Mouse (Mus musculus) G1E (cell line): ENCODE data around the gene Olfr870. TPM values are rescaled to one million over a fixed set of nuclear protein-coding genes. Genes with fewer than 3 reads are reported as not detected.

Experiments used
- ATAC-seq: 2 replicates; pipeline ENCODE4 v1.8.0; 2016; ENCODE audit warnings: mild to moderate bottlenecking; ENCODE audit not compliant: insufficient number of reproducible peaks, poor library complexity, low FRiP score, severe bottlenecking; ENCODE audit errors: extremely low read depth
- DNase-seq: peaks from one replicate; pipeline ENCODE4 v3.0.0; 2012; ENCODE audit warnings: low spot score
- H3K27me3 ChIP-seq: 2 replicates; pipeline ENCODE4 v1.6.1; 2012; ENCODE audit warnings: mild to moderate bottlenecking, low read length, inconsistent platforms; ENCODE audit not compliant: insufficient read depth
- H3K36me3 ChIP-seq: replicated peaks from 2 replicates; pipeline ENCODE3; 2012; ENCODE audit warnings: mild to moderate bottlenecking, inconsistent platforms
- H3K4me1 ChIP-seq: 2 replicates; pipeline ENCODE4 v1.6.1; 2012; ENCODE audit warnings: low read depth, low read length, inconsistent platforms, mixed read lengths; ENCODE audit not compliant: insufficient read depth
- H3K4me3 ChIP-seq: 2 replicates; pipeline ENCODE4 v1.5.1; 2012; ENCODE audit warnings: low read depth, mild to moderate bottlenecking, inconsistent platforms, low read length, moderate library complexity, mixed read lengths
- H3K9me3 ChIP-seq: replicated peaks from 2 replicates; pipeline ENCODE4 v1.6.1; 2012; ENCODE audit warnings: inconsistent platforms
- CTCF ChIP-seq: IDR thresholded peaks from 2 replicates; pipeline ENCODE4 v1.5.1; 2012; ENCODE audit warnings: low read depth, low read length, inconsistent platforms, mixed read lengths
- GATA1 ChIP-seq: IDR thresholded peaks from 2 replicates; pipeline ENCODE4 v1.6.1; 2012; ENCODE audit warnings: borderline replicate concordance, low read length, inconsistent platforms, mixed read lengths
- GATA2 ChIP-seq: IDR thresholded peaks from 2 replicates; pipeline ENCODE4 v1.6.1; 2012; ENCODE audit warnings: low read depth, low read length, inconsistent platforms, borderline replicate concordance
- POLR2AphosphoS5 ChIP-seq: IDR thresholded peaks from 2 replicates; pipeline ENCODE4 v1.6.1; 2012; ENCODE audit warnings: low read depth, low read length, inconsistent platforms; ENCODE audit not compliant: insufficient replicate concordance
- TAL1 ChIP-seq: conservative IDR thresholded peaks from 2 replicates; pipeline ENCODE4 v1.6.1; 2012; ENCODE audit warnings: low read depth, low read length, inconsistent platforms, mixed read lengths
- polyA plus RNA-seq: library from polyadenylated mRNA; stranded (reverse); fragments of >175 nt; gene quantifications from 2 replicates; pipeline ENCODE4 v1.2.3, GENCODE M21; 2012
- total RNA-seq, 2 experiments: library from RNA; stranded (forward) in 1 of 2; stranded (reverse) in 1 of 2; fragments of 200-1000 nt in 1 of 2; fragments of >200 nt in 1 of 2; fragmentation: Nextera tagmentation in 1 of 2; gene quantifications; 2 replicates each; pipeline ENCODE4 v1.2.3; 2014 to 2017

Gene Olfr870
- total and polyA plus RNA-seq, 3 experiments, result 0.11 TPM; not detected in 2

DNA sequence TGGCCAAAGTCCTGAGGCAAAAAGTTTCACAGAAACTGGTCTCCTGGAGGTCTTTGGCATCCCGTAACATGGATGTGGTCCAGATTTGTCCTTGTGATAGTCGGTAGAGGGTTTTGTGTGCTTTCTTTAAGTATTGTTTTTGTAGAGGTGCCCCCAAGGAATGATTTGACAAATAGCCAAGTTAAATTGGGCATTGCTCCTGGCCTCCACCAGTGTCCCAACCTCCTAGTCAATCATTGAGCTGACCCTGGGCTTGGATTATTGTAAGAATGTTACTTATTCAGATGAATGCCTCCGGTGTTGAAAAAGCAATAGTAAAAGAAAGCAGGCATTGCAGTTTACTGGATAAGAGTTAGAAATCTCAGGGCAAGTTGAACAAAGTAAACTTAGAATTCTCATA, 24.2 kb downstream of the Olfr870 start:
- Histone ChIP-seq H3K4me1 (no peaks in the 10 kb centered on the region), H3K4me3 (no peak overlapping the region), H3K36me3 (no peaks in the 10 kb centered on the region), H3K27me3 (no peaks in the 10 kb centered on the region), H3K9me3 (no peaks in the 10 kb centered on the region)
- no peak for TF ChIP-seq GATA1
- TF ChIP-seq CTCF, result no peak
- TF ChIP-seq GATA2, result no peak
- no peak for TF ChIP-seq TAL1
- no peak for TF ChIP-seq POLR2AphosphoS5
- DNase-seq (no peak), ATAC-seq (no peak)

DNA sequence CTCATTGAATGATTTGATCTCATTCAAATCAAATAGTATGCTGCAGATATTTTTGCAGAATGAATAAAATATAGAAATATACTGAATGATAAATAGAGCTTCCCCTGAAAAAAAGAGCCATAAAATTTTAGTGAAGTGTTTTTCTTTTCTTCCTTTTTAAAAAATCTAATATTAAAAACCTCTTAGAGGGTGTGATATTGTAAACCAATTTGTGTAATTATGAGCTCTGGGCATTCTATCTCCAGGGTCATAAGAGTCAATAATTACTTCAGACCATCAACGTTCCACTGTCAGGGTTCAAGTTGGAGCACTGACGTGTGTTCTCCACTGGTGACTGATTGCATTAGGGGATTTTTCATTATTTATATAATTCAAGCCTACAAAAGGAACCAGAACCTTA, 45.1 kb downstream of the Olfr870 start, which contains the start of gene Olfr869:
Gene Olfr869 (plus strand): TSS at position 301 of the 400 bp plus-strand sequence.
- no peak for TF ChIP-seq CTCF
- no peak for TF ChIP-seq POLR2AphosphoS5
- TF ChIP-seq GATA1, result no peak
- no peak for TF ChIP-seq TAL1
- TF ChIP-seq GATA2, result no peak
- H3K36me3 ChIP-seq, result no peaks in the 10 kb centered on the region
- no peaks in the 10 kb centered on the region for H3K9me3 ChIP-seq
- no peaks in the 10 kb centered on the region for H3K4me1 ChIP-seq
- no peak within 1 kb of the TSS for H3K4me3 ChIP-seq
- H3K27me3 ChIP-seq, result no peaks in the 10 kb centered on the region
- ATAC-seq (no peak), DNase-seq (no peak)

Other genes with a start within 250 kb of the Olfr870 start
- gene Olfr866, start 146.0 kb downstream of the Olfr870 start, total RNA-seq (2014; fragmentation: Nextera tagmentation), result not detected in 2 replicates
- not detected in 2 replicates for gene Olfr866, start 146.0 kb downstream of the Olfr870 start, total RNA-seq (2017)
- gene Olfr866, start 146.0 kb downstream of the Olfr870 start, polyA plus RNA-seq, result not detected in 2 replicates
- gene Olfr867, start 116.5 kb downstream of the Olfr870 start, total RNA-seq (2014; fragmentation: Nextera tagmentation), result not detected in 2 replicates
- not detected in 2 replicates for gene Olfr867, start 116.5 kb downstream of the Olfr870 start, total RNA-seq (2017)
- gene Olfr867, start 116.5 kb downstream of the Olfr870 start, polyA plus RNA-seq, result not detected in 2 replicates
- gene Olfr868, start 75.4 kb downstream of the Olfr870 start, total RNA-seq (2014; fragmentation: Nextera tagmentation), result not detected in 2 replicates
- gene Olfr868, start 75.4 kb downstream of the Olfr870 start, total RNA-seq (2017), result 0.06 and 0.27 TPM in 2 replicates
- gene Olfr868, start 75.4 kb downstream of the Olfr870 start, polyA plus RNA-seq, result not detected in 2 replicates
- gene Olfr869, start 45.0 kb downstream of the Olfr870 start, total RNA-seq (2014; fragmentation: Nextera tagmentation), result not detected in 2 replicates
- gene Olfr869, start 45.0 kb downstream of the Olfr870 start, total RNA-seq (2017), result not detected in 2 replicates
- not detected in 2 replicates for gene Olfr869, start 45.0 kb downstream of the Olfr870 start, polyA plus RNA-seq
- not detected in 2 replicates for gene Olfr871, start 38.1 kb upstream of the Olfr870 start, total RNA-seq (2014; fragmentation: Nextera tagmentation)
- gene Olfr871, start 38.1 kb upstream of the Olfr870 start, total RNA-seq (2017), result not detected in 2 replicates
- not detected in 2 replicates for gene Olfr871, start 38.1 kb upstream of the Olfr870 start, polyA plus RNA-seq
- gene Olfr872, start 63.1 kb upstream of the Olfr870 start, total RNA-seq (2014; fragmentation: Nextera tagmentation), result not detected in 2 replicates
- gene Olfr872, start 63.1 kb upstream of the Olfr870 start, total RNA-seq (2017), result not detected in 2 replicates
- gene Olfr872, start 63.1 kb upstream of the Olfr870 start, polyA plus RNA-seq, result not detected in 2 replicates
- gene Olfr39, start 108.3 kb upstream of the Olfr870 start, total RNA-seq (2014; fragmentation: Nextera tagmentation), result not detected in 2 replicates
- gene Olfr39, start 108.3 kb upstream of the Olfr870 start, total RNA-seq (2017), result 0.27 TPM in 1 of 2 replicates, not detected in the other
- not detected in 2 replicates for gene Olfr39, start 108.3 kb upstream of the Olfr870 start, polyA plus RNA-seq
- gene Olfr873, start 124.5 kb upstream of the Olfr870 start, total RNA-seq (2014; fragmentation: Nextera tagmentation), result not detected in 2 replicates
- gene Olfr873, start 124.5 kb upstream of the Olfr870 start, total RNA-seq (2017), result 0.12 and 0.27 TPM in 2 replicates
- gene Olfr873, start 124.5 kb upstream of the Olfr870 start, polyA plus RNA-seq, result not detected in 2 replicates
- gene Olfr18, start 162.0 kb upstream of the Olfr870 start, total RNA-seq (2014; fragmentation: Nextera tagmentation), result not detected in 2 replicates
- 0.11 and 0.12 TPM in 2 replicates for gene Olfr18, start 162.0 kb upstream of the Olfr870 start, total RNA-seq (2017)
- gene Olfr18, start 162.0 kb upstream of the Olfr870 start, polyA plus RNA-seq, result not detected in 2 replicates
- 17.5 and 23.0 TPM in 2 replicates for gene Zfp560, start 211.1 kb upstream of the Olfr870 start, total RNA-seq (2014; fragmentation: Nextera tagmentation)
- 25.4 and 28.9 TPM in 2 replicates for gene Zfp560, start 211.1 kb upstream of the Olfr870 start, total RNA-seq (2017)
- gene Zfp560, start 211.1 kb upstream of the Olfr870 start, polyA plus RNA-seq, result 0.86 and 2.4 TPM in 2 replicates